Mouse (Mus musculus) stomach, embryonic 14.5 days (tissue): ENCODE measurements around the gene Nsun7. TPM values are rescaled to one million over a fixed set of nuclear protein-coding genes. Genes with fewer than 3 reads are reported as not detected.

Experiments used
- ATAC-seq: fragments of 200-750 bp; cut with Nextera tagmentation; 2 replicates; pipeline ENCODE4 v1.8.0; 2017; ENCODE audit warnings: low read depth, moderate TSS enrichment; ENCODE audit not compliant: insufficient number of reproducible peaks, insufficient read depth, low FRiP score
- H3K27ac ChIP-seq: fragments of 300-500 bp; sonication (generic); 2 replicates; pipeline ENCODE4 v1.5.1; 2014; ENCODE audit warnings: mild to moderate bottlenecking, low read length, moderate library complexity, mixed read lengths
- H3K27me3 ChIP-seq: fragments of 300-500 bp; sonication (generic); 2 replicates; pipeline ENCODE4 v1.6.1; 2014; ENCODE audit warnings: low read length, control low read depth, mixed read lengths; ENCODE audit not compliant: control insufficient read depth, insufficient read depth
- H3K36me3 ChIP-seq: fragments of 300-500 bp; sonication (generic); 2 replicates; pipeline ENCODE4 v1.6.1; 2014; ENCODE audit warnings: mild to moderate bottlenecking, control low read depth, low read length, moderate library complexity, mixed read lengths; ENCODE audit not compliant: control insufficient read depth, insufficient read depth
- H3K4me1 ChIP-seq: fragments of 300-500 bp; sonication (generic); 2 replicates; pipeline ENCODE4 v1.6.1; 2014; ENCODE audit warnings: low read length, control low read depth, mixed read lengths; ENCODE audit not compliant: control insufficient read depth, insufficient read depth
- H3K4me2 ChIP-seq: fragments of 300-500 bp; sonication (generic); replicated peaks from 2 replicates; pipeline ENCODE4 v1.6.1; 2014; ENCODE audit warnings: low read depth, low read length, control low read depth
- H3K4me3 ChIP-seq: fragments of 300-500 bp; sonication (generic); 2 replicates; pipeline ENCODE4 v1.5.1; 2014; ENCODE audit warnings: low read depth, low read length, control low read depth
- H3K9ac ChIP-seq: fragments of 300-500 bp; sonication (generic); replicated peaks from 2 replicates; pipeline ENCODE4 v1.6.1; 2014; ENCODE audit warnings: low read depth, mild to moderate bottlenecking, control low read depth, low read length, moderate library complexity, mixed read lengths
- H3K9me3 ChIP-seq: fragments of 300-500 bp; sonication (generic); 2 replicates; pipeline ENCODE4 v1.6.1; 2016; ENCODE audit warnings: low read depth, low read length, control low read depth; ENCODE audit not compliant: control insufficient read depth
- WGBS: fragments of 180-500 bp; shearing (Covaris S2); extraction: QIAGEN DNeasy Blood & Tissue Kit; methylation state at CpG from one replicate; pipeline ENCODE4 v1.1.7; 2014; 5-methylcytosine and 5-hydroxymethylcytosine counted together
- polyA plus RNA-seq: library from polyadenylated mRNA; unstranded; fragments of >200 nt; fragmentation: Nextera tagmentation; extraction: Ambion mirVana; gene quantifications from 2 replicates; pipeline ENCODE4 v1.2.1, GENCODE M21; 2014

Gene Nsun7
- polyA plus RNA-seq, 1 experiment from 2014 or later: 0.26 TPM

- WGBS: 93% methylated on average over 5 of the region's 5 CpGs
- no peaks in the 10 kb centered on the region for H3K4me1 ChIP-seq
- no peak overlapping the region for H3K9ac ChIP-seq
- H3K27ac ChIP-seq: no peak overlapping the region
- no peaks in the 10 kb centered on the region for H3K27me3 ChIP-seq
- no peak overlapping the region for H3K4me3 ChIP-seq
- H3K4me2 ChIP-seq: no peak overlapping the region
- H3K9me3 ChIP-seq: no peaks in the 10 kb centered on the region
- no peak for ATAC-seq
- H3K36me3 ChIP-seq: no peaks in the 10 kb centered on the region
Observed at GRCm38 (mm10) chr5:66296116-66296515, 36.4 kb downstream of the Nsun7 start.

GRCm38 (mm10) chr5:66298856-66299255 lies 39.2 kb downstream of the Nsun7 start:
- Histone ChIP-seq H3K9ac (no peak overlapping the region), H3K4me1 (no peaks in the 10 kb centered on the region), H3K4me2 (no peak overlapping the region), H3K27ac (no peak overlapping the region), H3K9me3 (no peaks in the 10 kb centered on the region), H3K27me3 (no peaks in the 10 kb centered on the region), H3K36me3 (peaks cover 3% of the 10 kb centered on the region; the same call in 1 of the 2 replicates), H3K4me3 (no peak overlapping the region)
- no peak for ATAC-seq
- 88% methylated on average over 6 of the region's 6 CpGs for WGBS

- 84% methylated on average over 13 of the region's 13 CpGs for WGBS
- H3K4me1 ChIP-seq: no peaks in the 10 kb centered on the region
- no peak overlapping the region for H3K9ac ChIP-seq
- no peak overlapping the region for H3K4me2 ChIP-seq
- peaks cover 3% of the 10 kb centered on the region; the same call in 1 of the 2 replicates for H3K36me3 ChIP-seq
- H3K27ac ChIP-seq: no peak overlapping the region
- H3K4me3 ChIP-seq: no peak overlapping the region
- no peaks in the 10 kb centered on the region for H3K9me3 ChIP-seq
- no peaks in the 10 kb centered on the region for H3K27me3 ChIP-seq
- ATAC-seq: no peak
Observed at GRCm38 (mm10) chr5:66300576-66300975, 40.9 kb downstream of the Nsun7 start.

- ATAC-seq: no peak
- WGBS: 83% methylated on average over 21 of the region's 21 CpGs
- no peaks in the 10 kb centered on the region for H3K4me1 ChIP-seq
Observed at GRCm38 (mm10) chr5:66302085-66302815, 42.6 kb downstream of the Nsun7 start.

GRCm38 (mm10) chr5:66302873-66303272 lies 43.2 kb downstream of the Nsun7 start:
- no peak overlapping the region for H3K4me3 ChIP-seq
- no peak for ATAC-seq
- no peak overlapping the region for H3K9ac ChIP-seq
- H3K27ac ChIP-seq: no peak overlapping the region
- H3K9me3 ChIP-seq: no peaks in the 10 kb centered on the region
- H3K4me1 ChIP-seq: no peaks in the 10 kb centered on the region
- peaks cover 3% of the 10 kb centered on the region; the same call in 1 of the 2 replicates for H3K36me3 ChIP-seq
- H3K27me3 ChIP-seq: no peaks in the 10 kb centered on the region
- no peak overlapping the region for H3K4me2 ChIP-seq
- 98% methylated on average over 2 of the region's 2 CpGs for WGBS

More at GRCm38 (mm10) chr5:66302085-66302815, 42.6 kb downstream of the Nsun7 start:
- Histone ChIP-seq H3K27me3 (no peaks in the 10 kb centered on the region), H3K36me3 (peaks cover 3% of the 10 kb centered on the region; the same call in 1 of the 2 replicates), H3K9ac (no peak overlapping the region), H3K4me2 (no peak overlapping the region), H3K4me3 (no peak overlapping the region), H3K27ac (no peak overlapping the region), H3K9me3 (no peaks in the 10 kb centered on the region)

- no peaks in the 10 kb centered on the region for H3K4me1 ChIP-seq
- no peak overlapping the region for H3K4me2 ChIP-seq
- WGBS: 74% methylated on average over 11 of the region's 11 CpGs
- ATAC-seq: no peak
- no peak overlapping the region for H3K9ac ChIP-seq
- no peak overlapping the region for H3K4me3 ChIP-seq
- no peaks in the 10 kb centered on the region for H3K27me3 ChIP-seq
- H3K27ac ChIP-seq: no peak overlapping the region
- no peaks in the 10 kb centered on the region for H3K9me3 ChIP-seq
- peaks cover 3% of the 10 kb centered on the region; the same call in 1 of the 2 replicates for H3K36me3 ChIP-seq
Observed at GRCm38 (mm10) chr5:66304300-66305067, 44.8 kb downstream of the Nsun7 start.

- Histone ChIP-seq H3K4me1 (no peaks in the 10 kb centered on the region), H3K9ac (no peak overlapping the region), H3K27me3 (no peaks in the 10 kb centered on the region), H3K36me3 (peaks cover 3% of the 10 kb centered on the region; the same call in 1 of the 2 replicates), H3K27ac (no peak overlapping the region), H3K9me3 (no peaks in the 10 kb centered on the region), H3K4me3 (no peak overlapping the region), H3K4me2 (no peak overlapping the region)
- ATAC-seq: no peak
- 75% methylated on average over 8 of the region's 8 CpGs for WGBS
Observed at GRCm38 (mm10) chr5:66305511-66305910, 45.8 kb downstream of the Nsun7 start.

GRCm38 (mm10) chr5:66310328-66310727 lies 50.6 kb downstream of the Nsun7 start:
- Histone ChIP-seq H3K27ac (no peak overlapping the region), H3K36me3 (no peaks in the 10 kb centered on the region), H3K4me1 (no peaks in the 10 kb centered on the region), H3K4me2 (no peak overlapping the region), H3K9ac (no peak overlapping the region), H3K4me3 (no peak overlapping the region), H3K9me3 (no peaks in the 10 kb centered on the region), H3K27me3 (no peaks in the 10 kb centered on the region)
- 75% methylated on average over 9 of the region's 9 CpGs for WGBS
- no peak for ATAC-seq
